Mouse (Mus musculus): ENCODE measurements around the gene Olfr716.
"Not testable (repeated sequence)": the region's sequence is repeated elsewhere in the genome, so short reads cannot be mapped to it uniquely, and the experiment has no call there.

Gene Olfr716

DNA sequence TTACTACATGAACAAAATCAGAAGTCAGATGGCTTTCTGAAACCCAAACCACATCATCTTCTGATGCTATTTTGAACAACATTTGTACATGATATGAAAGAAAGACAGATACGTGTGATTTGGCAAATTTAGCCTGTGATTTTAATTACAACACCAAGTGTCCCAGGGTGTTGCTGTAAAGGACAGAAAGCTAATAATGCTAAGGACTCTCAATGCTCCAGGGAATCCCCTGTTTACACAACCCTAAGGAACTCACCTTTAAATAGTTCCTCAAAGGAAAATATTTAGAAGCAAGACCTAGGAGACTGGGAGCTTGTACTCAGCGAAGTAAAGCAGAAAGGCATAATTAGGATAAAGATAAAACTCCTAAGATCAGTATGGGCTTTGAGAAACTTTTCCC is at the start of gene Olfr716:
Olfr716 (plus strand) TSS at position 301 of the 400 bp plus-strand sequence.
- not testable (repeated sequence) for DNase-seq (ENCODE audit: low spot score in 2 of 2)

DNA sequence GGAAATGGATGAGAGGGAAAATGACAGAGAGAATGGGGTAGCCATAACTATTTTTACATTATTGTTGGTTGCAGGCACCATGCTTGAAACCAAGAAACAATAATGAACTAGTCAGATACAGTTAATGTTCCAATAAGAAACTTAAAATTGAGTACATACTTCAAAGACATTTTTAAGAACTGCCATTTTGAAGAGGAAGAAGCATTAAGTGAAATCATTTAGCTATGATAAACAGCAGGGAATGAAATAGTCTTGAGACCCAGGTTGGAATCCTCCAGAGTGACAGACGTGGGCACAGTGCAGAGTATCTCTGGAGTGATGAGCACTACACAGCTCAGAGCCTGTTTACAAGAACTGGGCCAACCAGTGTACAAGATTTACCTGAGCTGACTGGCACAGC is 45.2 kb upstream of the Olfr716 start, which contains the start of gene Olfr17:
Olfr17 (plus strand) TSS at position 301 of the 400 bp plus-strand sequence.
- no peak for DNase-seq (ENCODE audit: low spot score in 2 of 2)

DNA sequence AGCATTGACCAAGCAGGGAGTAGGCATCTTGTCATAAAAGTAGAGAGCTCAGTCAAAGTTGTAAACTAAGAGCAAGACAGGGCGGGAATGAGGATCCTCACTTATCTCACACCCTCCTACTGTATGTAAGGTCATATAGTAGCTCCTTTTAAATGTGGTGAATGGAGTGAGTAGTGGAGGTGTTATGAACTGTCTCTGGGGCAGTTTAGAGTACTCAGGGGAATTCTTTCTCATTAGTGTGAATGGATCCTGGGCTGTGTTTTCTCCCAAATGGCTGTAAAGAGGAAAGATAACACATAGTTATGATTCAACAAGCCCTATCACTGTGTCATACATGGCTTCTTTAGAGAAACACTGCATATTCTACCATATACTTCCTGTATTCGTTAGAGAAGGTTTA is 27.9 kb upstream of the Olfr716 start, which contains the start of gene Olfr715b:
Olfr715b (minus strand) TSS at position 101 of the 400 bp plus-strand sequence.
- DNase-seq (ENCODE audit: low spot score in 2 of 2): not testable (repeated sequence)

DNA sequence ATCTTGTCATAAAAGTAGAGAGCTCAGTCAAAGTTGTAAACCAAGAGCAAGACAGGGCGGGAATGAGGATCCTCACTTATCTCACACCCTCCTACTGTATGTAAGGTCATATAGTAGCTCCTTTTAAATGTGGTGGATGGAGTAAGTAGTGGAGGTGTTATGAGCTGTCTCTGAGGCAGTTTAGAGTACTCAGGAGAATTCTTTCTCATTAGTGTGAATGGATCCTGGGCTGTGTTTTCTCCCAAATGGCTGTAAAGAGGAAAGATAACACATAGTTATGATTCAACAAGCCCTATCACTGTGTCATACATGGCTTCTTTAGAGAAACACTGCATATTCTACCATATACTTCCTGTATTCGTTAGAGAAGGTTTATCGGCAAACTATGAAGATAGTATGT is 7.1 kb upstream of the Olfr716 start, which contains the start of gene Olfr715:
Olfr715 (minus strand) TSS at position 101 of the 400 bp plus-strand sequence.
- not testable (repeated sequence) for DNase-seq (ENCODE audit: low spot score in 2 of 2)

DNA sequence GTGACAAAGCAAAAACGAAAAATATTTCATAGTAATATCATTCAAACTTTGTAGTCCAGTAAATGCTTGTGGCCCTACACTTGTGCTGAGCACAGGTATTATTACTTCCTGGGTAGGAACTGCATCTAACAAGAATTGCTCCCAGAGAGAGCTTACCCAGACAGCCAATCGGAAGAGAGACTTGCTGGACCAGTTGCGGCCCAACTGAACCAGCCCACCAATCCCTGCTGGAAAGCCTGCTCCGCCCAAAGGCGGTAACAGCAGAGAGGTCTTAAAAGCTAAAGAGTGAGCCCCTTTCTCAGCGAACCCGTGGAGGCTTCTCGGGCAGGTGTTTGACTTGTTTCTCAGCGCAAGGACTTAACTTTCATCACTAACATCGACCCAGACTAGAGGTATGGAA is 28.6 kb downstream of the Olfr716 start, which contains the start of gene Nlrp14:
Nlrp14 (plus strand) TSS at position 301 of the 400 bp plus-strand sequence.
- no peak for DNase-seq (ENCODE audit: low spot score in 2 of 2)

DNA sequence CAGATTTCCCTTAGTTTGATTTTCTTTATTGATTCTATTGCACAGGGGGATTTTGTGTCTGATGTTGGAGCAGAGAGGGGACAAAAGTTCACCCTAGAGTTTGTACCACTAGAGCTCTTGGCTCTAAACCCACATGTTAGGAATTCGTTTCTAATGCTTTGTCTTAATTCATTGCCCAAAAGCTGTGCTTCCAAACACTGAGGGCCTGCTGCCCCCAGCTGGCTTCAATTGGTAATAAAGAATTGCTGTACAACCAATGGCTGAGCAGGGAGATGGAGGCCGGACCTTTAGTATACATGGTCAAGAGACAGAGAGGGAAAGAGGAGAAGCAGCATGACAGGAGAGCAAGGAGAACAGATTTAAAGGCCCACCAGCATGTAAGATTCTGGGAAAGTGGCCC is 42.3 kb downstream of the Olfr716 start:
- no peak for DNase-seq (ENCODE audit: low spot score in 2 of 2)

All from spleen, postnatal 14 days (tissue).